Mouse (Mus musculus) stomach, embryonic 16.5 days (tissue): Measurements from ENCODE around the gene Mdga1. TPM values are rescaled to one million over a fixed set of nuclear protein-coding genes. Genes with fewer than 3 reads are reported as not detected.

Experiments
- ATAC-seq: fragments of 200-750 bp; cut with Nextera tagmentation; 2 replicates; pipeline ENCODE4 v1.8.0; 2017; ENCODE audit warnings: moderate number of reproducible peaks, moderate TSS enrichment; ENCODE audit not compliant: insufficient read depth, low FRiP score
- H3K27ac ChIP-seq: fragments of 300-500 bp; sonication (generic); 2 replicates; pipeline ENCODE4 v1.5.1; 2014; ENCODE audit warnings: low read length
- H3K27me3 ChIP-seq: fragments of 300-500 bp; sonication (generic); 2 replicates; pipeline ENCODE4 v1.6.1; 2014; ENCODE audit warnings: low read length, control low read depth, mixed read lengths; ENCODE audit not compliant: control insufficient read depth, insufficient read depth
- H3K36me3 ChIP-seq: fragments of 300-500 bp; sonication (generic); 2 replicates; pipeline ENCODE4 v1.6.1; 2014; ENCODE audit warnings: low read length; ENCODE audit not compliant: control insufficient read depth, insufficient read depth
- H3K4me1 ChIP-seq: fragments of 300-500 bp; sonication (generic); 2 replicates; pipeline ENCODE4 v1.6.1; 2014; ENCODE audit warnings: low read length, control low read depth, mixed read lengths; ENCODE audit not compliant: control insufficient read depth, insufficient read depth
- H3K4me2 ChIP-seq: fragments of 300-500 bp; sonication (generic); 2 replicates; pipeline ENCODE4 v1.6.1; 2014; ENCODE audit warnings: low read depth, low read length, mixed read lengths
- H3K4me3 ChIP-seq: fragments of 300-500 bp; sonication (generic); replicated peaks from 2 replicates; pipeline ENCODE4 v1.5.1; 2014; ENCODE audit warnings: mild to moderate bottlenecking, low read length
- H3K9ac ChIP-seq: fragments of 300-500 bp; sonication (generic); 2 replicates; pipeline ENCODE4 v1.6.1; 2014; ENCODE audit warnings: low read length
- H3K9me3 ChIP-seq: fragments of 300-500 bp; sonication (generic); replicated peaks from 2 replicates; pipeline ENCODE4 v1.6.1; 2016; ENCODE audit warnings: low read length, control low read depth; ENCODE audit not compliant: control insufficient read depth
- WGBS: fragments of 180-500 bp; shearing (Covaris S2); extraction: QIAGEN DNeasy Blood & Tissue Kit; methylation state at CpG from one replicate; pipeline ENCODE4 v1.1.7; 2014; 5-methylcytosine and 5-hydroxymethylcytosine counted together
- polyA plus RNA-seq: library from polyadenylated mRNA; unstranded; fragments of >200 nt; fragmentation: Nextera tagmentation; extraction: Ambion mirVana; gene quantifications from 2 replicates; pipeline ENCODE4 v1.2.1, GENCODE M21; 2015

Gene Mdga1
- polyA plus RNA-seq, 1 experiment from 2014 or later = 2.9 TPM

- H3K4me3 ChIP-seq = peak overlapping the region; percentile 70
- no peaks in the 10 kb centered on the region for H3K36me3 ChIP-seq
- H3K4me2 ChIP-seq = peak overlapping the region; percentile 94
- peak overlapping the region; percentile 71 for H3K27ac ChIP-seq
- ATAC-seq = peak; percentile 45; the same call in 1 of the 2 replicates
- peak overlapping the region; percentile 80 for H3K9ac ChIP-seq
- H3K9me3 ChIP-seq = no peaks in the 10 kb centered on the region
- H3K27me3 ChIP-seq = peaks cover 33% of the 10 kb centered on the region
- WGBS = under 1% methylated on average over 92 of the region's 93 CpGs
- H3K4me1 ChIP-seq = peaks cover 51% of the 10 kb centered on the region
Measured at GRCm38 (mm10) chr17:29887881-29888826, 81.7 kb downstream of the Mdga1 start.

- WGBS = 0% methylated on average over 57 of the region's 57 CpGs
- peak; percentile 14; the same call in 1 of the 2 replicates for ATAC-seq
- H3K27me3 ChIP-seq = peaks cover 33% of the 10 kb centered on the region
Measured at GRCm38 (mm10) chr17:29887271-29887880, 82.5 kb downstream of the Mdga1 start.

GRCm38 (mm10) chr17:29886655-29887251 lies 83.1 kb downstream of the Mdga1 start:
- Histone ChIP-seq H3K9ac (peak overlapping the region; percentile 80), H3K9me3 (no peaks in the 10 kb centered on the region), H3K4me1 (peaks cover 51% of the 10 kb centered on the region), H3K4me2 (peak overlapping the region; percentile 94), H3K27ac (peak overlapping the region; percentile 71; the same call in 1 of the 2 replicates), H3K4me3 (peak overlapping the region; percentile 70), H3K27me3 (peaks cover 33% of the 10 kb centered on the region), H3K36me3 (no peaks in the 10 kb centered on the region)
- ATAC-seq = no peak
- WGBS = under 1% methylated on average over 39 of the region's 39 CpGs

More at GRCm38 (mm10) chr17:29887271-29887880, 82.5 kb downstream of the Mdga1 start:
- H3K27ac ChIP-seq = peak overlapping the region; percentile 71; the same call in 1 of the 2 replicates
- peak overlapping the region; percentile 94 for H3K4me2 ChIP-seq
- peak overlapping the region; percentile 80 for H3K9ac ChIP-seq
- H3K4me1 ChIP-seq = peaks cover 51% of the 10 kb centered on the region
- H3K9me3 ChIP-seq = no peaks in the 10 kb centered on the region
- H3K4me3 ChIP-seq = peak overlapping the region; percentile 70
- no peaks in the 10 kb centered on the region for H3K36me3 ChIP-seq

- no peak for ATAC-seq
- no peaks in the 10 kb centered on the region for H3K36me3 ChIP-seq
- no peak overlapping the region for H3K27ac ChIP-seq
- H3K9me3 ChIP-seq = no peaks in the 10 kb centered on the region
- peaks cover 33% of the 10 kb centered on the region for H3K27me3 ChIP-seq
- 15% methylated on average over 4 of the region's 4 CpGs for WGBS
- H3K9ac ChIP-seq = peak overlapping the region; percentile 80
- H3K4me3 ChIP-seq = peak overlapping the region; percentile 70
- H3K4me1 ChIP-seq = peaks cover 49% of the 10 kb centered on the region
- H3K4me2 ChIP-seq = peak overlapping the region; percentile 94
Measured at GRCm38 (mm10) chr17:29886061-29886460, 83.8 kb downstream of the Mdga1 start.

GRCm38 (mm10) chr17:29884596-29884995 lies 85.3 kb downstream of the Mdga1 start:
- WGBS = 52% methylated on average over 6 of the region's 6 CpGs
- no peak overlapping the region for H3K4me3 ChIP-seq
- no peaks in the 10 kb centered on the region for H3K9me3 ChIP-seq
- no peaks in the 10 kb centered on the region for H3K36me3 ChIP-seq
- peaks cover 35% of the 10 kb centered on the region for H3K4me1 ChIP-seq
- H3K27ac ChIP-seq = no peak overlapping the region
- ATAC-seq = no peak
- peak overlapping the region; percentile 1; the same call in 1 of the 2 replicates for H3K4me2 ChIP-seq
- H3K9ac ChIP-seq = no peak overlapping the region
- H3K27me3 ChIP-seq = peaks cover 26% of the 10 kb centered on the region

- ATAC-seq = no peak
- peaks cover 26% of the 10 kb centered on the region for H3K27me3 ChIP-seq
- 53% methylated on average over 9 of the region's 9 CpGs for WGBS
Measured at GRCm38 (mm10) chr17:29883351-29883750, 86.5 kb downstream of the Mdga1 start.

GRCm38 (mm10) chr17:29882885-29883284 lies 87.0 kb downstream of the Mdga1 start:
- no peak overlapping the region for H3K4me2 ChIP-seq
- H3K36me3 ChIP-seq = no peaks in the 10 kb centered on the region
- H3K27me3 ChIP-seq = peaks cover 26% of the 10 kb centered on the region
- H3K9me3 ChIP-seq = 0 out of 2 replicates have a peak, but pooled peaks cover 2% of the 10 kb centered on the region
- peaks cover 28% of the 10 kb centered on the region for H3K4me1 ChIP-seq
- no peak for ATAC-seq
- WGBS = 3% methylated on average over 5 of the region's 5 CpGs
- no peak overlapping the region for H3K4me3 ChIP-seq
- H3K9ac ChIP-seq = no peak overlapping the region
- H3K27ac ChIP-seq = no peak overlapping the region

More at GRCm38 (mm10) chr17:29883351-29883750, 86.5 kb downstream of the Mdga1 start:
- Histone ChIP-seq H3K9me3 (no peaks in the 10 kb centered on the region), H3K4me1 (peaks cover 28% of the 10 kb centered on the region), H3K4me3 (no peak overlapping the region), H3K4me2 (no peak overlapping the region), H3K27ac (no peak overlapping the region), H3K9ac (no peak overlapping the region), H3K36me3 (no peaks in the 10 kb centered on the region)

- 62% methylated on average over 10 of the region's 10 CpGs for WGBS
- peaks cover 6% of the 10 kb centered on the region for H3K4me1 ChIP-seq
- H3K36me3 ChIP-seq = no peaks in the 10 kb centered on the region
- no peak overlapping the region for H3K9ac ChIP-seq
- ATAC-seq = no peak
- H3K27ac ChIP-seq = no peak overlapping the region
- H3K4me3 ChIP-seq = no peak overlapping the region
- 0 out of 2 replicates have a peak, but pooled peaks cover 5% of the 10 kb centered on the region for H3K9me3 ChIP-seq
- no peak overlapping the region for H3K4me2 ChIP-seq
- H3K27me3 ChIP-seq = peaks cover 12% of the 10 kb centered on the region
Measured at GRCm38 (mm10) chr17:29880251-29880650, 89.6 kb downstream of the Mdga1 start.
